Mouse (Mus musculus) limb, embryonic 15.5 days (tissue): ENCODE measurements around the gene Sptbn1. TPM values are rescaled to one million over a fixed set of nuclear protein-coding genes. Genes with fewer than 3 reads are reported as not detected.
A peak's percentile ranks its signal among the peaks of the same experiment; 100 is the strongest.

Experiments
- ATAC-seq: fragments of 200-750 bp; cut with Nextera tagmentation; 2 replicates; pipeline ENCODE4 v1.8.0; 2017; ENCODE audit warnings: low read depth, moderate TSS enrichment; ENCODE audit not compliant: insufficient number of reproducible peaks, low FRiP score, low TSS enrichment
- H3K27ac ChIP-seq: fragments of 300-500 bp; sonication (generic); 2 replicates; pipeline ENCODE4 v1.5.1; 2015; ENCODE audit warnings: moderate library complexity, mild to moderate bottlenecking, inconsistent platforms
- H3K27me3 ChIP-seq: fragments of 300-500 bp; sonication (generic); 2 replicates; pipeline ENCODE4 v1.6.1; 2015; ENCODE audit warnings: inconsistent platforms
- H3K36me3 ChIP-seq: fragments of 300-500 bp; sonication (generic); 2 replicates; pipeline ENCODE4 v1.6.1; 2015; ENCODE audit warnings: inconsistent platforms
- H3K4me1 ChIP-seq: fragments of 300-500 bp; sonication (generic); 2 replicates; pipeline ENCODE4 v1.6.1; 2015; ENCODE audit warnings: inconsistent platforms
- H3K4me2 ChIP-seq: fragments of 300-500 bp; sonication (generic); 2 replicates; pipeline ENCODE4 v1.6.1; 2015; ENCODE audit warnings: mild to moderate bottlenecking, inconsistent platforms
- H3K4me3 ChIP-seq: fragments of 300-500 bp; sonication (generic); 2 replicates; pipeline ENCODE4 v1.5.1; 2015; ENCODE audit warnings: mild to moderate bottlenecking, inconsistent platforms
- H3K9ac ChIP-seq: fragments of 300-500 bp; sonication (generic); 2 replicates; pipeline ENCODE4 v1.6.1; 2015; ENCODE audit warnings: inconsistent platforms
- H3K9me3 ChIP-seq: fragments of 300-500 bp; sonication (generic); 2 replicates; pipeline ENCODE4 v1.6.1; 2016; ENCODE audit warnings: inconsistent platforms
- WGBS: fragments of 180-500 bp; shearing (Covaris S2); methylation state at CpG from one replicate; pipeline ENCODE4 v1.1.7; 2015; 5-methylcytosine and 5-hydroxymethylcytosine counted together
- polyA plus RNA-seq: library from polyadenylated mRNA; unstranded; fragments of >200 nt; fragmentation: Nextera tagmentation; extraction: Ambion mirVana; gene quantifications from 2 replicates; pipeline ENCODE4 v1.2.1, GENCODE M21; 2015

Sptbn1 gene
- polyA plus RNA-seq, 1 experiment from 2014 or later, result 110 TPM

GRCm38 (mm10) chr11:30204398-30204797 is 63.6 kb downstream of the Sptbn1 start:
- no peak overlapping the region for H3K27ac ChIP-seq
- peaks cover 6% of the 10 kb centered on the region for H3K4me1 ChIP-seq
- H3K36me3 ChIP-seq, result peaks cover 20% of the 10 kb centered on the region
- no peak overlapping the region for H3K9ac ChIP-seq
- H3K9me3 ChIP-seq, result no peaks in the 10 kb centered on the region
- no peaks in the 10 kb centered on the region for H3K27me3 ChIP-seq
- no peak for ATAC-seq
- H3K4me3 ChIP-seq, result no peak overlapping the region
- no peak overlapping the region for H3K4me2 ChIP-seq

- Histone ChIP-seq H3K4me1 (peaks cover 26% of the 10 kb centered on the region), H3K9ac (no peak overlapping the region)
- no peak for ATAC-seq
Observed at GRCm38 (mm10) chr11:30200391-30200790, 67.6 kb downstream of the Sptbn1 start.

DNA sequence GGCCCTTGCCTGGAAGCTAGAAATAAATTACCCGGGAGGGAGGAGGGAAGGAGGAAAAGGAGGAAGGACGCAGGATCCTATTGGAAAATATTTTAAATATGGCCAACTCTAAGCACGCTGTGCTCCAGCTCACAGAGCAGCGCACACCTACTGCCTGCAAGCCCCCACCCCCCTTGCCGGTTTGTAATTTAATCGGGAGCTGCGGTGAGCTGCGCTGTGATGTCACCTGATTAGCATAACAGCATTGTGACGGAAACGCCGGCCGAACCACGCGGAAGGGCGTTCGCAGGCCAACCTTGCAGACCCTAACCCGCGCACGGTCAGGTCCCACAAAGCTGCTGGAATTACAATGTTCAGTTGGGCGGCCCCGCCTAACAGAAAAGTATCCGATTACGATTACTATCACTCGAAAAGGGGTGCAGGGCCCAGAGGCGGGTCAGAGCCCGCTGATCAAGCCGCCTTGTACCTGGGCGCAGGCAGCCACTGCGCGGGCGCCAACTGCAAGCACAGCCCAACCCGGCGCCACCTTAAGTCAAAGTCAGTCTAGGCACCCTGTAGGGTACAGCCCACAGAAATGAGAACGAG is 69.8 kb downstream of the Sptbn1 start:
- peaks cover 17% of the 10 kb centered on the region for H3K36me3 ChIP-seq
- no peaks in the 10 kb centered on the region for H3K9me3 ChIP-seq
- peak overlapping the region; percentile 51 for H3K4me3 ChIP-seq
- peak overlapping the region; percentile 34 for H3K9ac ChIP-seq
- peak overlapping the region; percentile 72 for H3K4me2 ChIP-seq
- no peaks in the 10 kb centered on the region for H3K27me3 ChIP-seq
- WGBS, result under 1% methylated on average over 34 of the region's 34 CpGs
- peak; percentile 84 for ATAC-seq
- H3K4me1 ChIP-seq, result peaks cover 26% of the 10 kb centered on the region
- H3K27ac ChIP-seq, result peak overlapping the region; percentile 85

More at GRCm38 (mm10) chr11:30200391-30200790, 67.6 kb downstream of the Sptbn1 start:
- Histone ChIP-seq H3K27me3 (no peaks in the 10 kb centered on the region), H3K27ac (no peak overlapping the region), H3K4me2 (no peak overlapping the region), H3K9me3 (no peaks in the 10 kb centered on the region), H3K36me3 (peaks cover 17% of the 10 kb centered on the region), H3K4me3 (no peak overlapping the region)

DNA sequence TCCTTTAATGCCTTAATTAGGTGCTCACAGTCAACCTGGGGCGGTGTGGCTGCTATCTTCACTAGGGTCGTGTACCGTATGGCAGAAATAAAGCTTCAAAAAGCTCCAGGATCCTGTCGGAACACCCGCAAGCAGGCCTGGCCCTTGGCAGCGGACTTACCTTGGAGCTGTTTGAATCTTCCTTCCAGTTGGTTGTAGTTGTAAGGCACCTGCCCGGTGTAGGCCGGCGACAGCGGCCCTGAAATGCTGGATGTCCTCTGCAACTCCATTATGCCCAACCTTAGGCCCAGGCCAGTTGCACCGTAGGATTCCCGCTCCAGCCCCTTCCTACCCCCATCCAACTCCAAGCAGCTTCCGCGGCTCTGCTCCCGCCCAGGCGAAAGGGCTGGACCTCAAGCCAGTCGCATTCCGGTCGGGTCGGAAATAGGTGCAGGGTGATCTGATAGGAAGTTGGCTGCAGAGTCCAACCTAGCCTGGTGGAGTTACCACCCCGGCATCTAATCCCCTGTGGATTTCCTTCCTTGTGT is 70.3 kb downstream of the Sptbn1 start:
- H3K4me1 ChIP-seq, result peaks cover 26% of the 10 kb centered on the region
- peak overlapping the region; percentile 72 for H3K4me2 ChIP-seq
- peaks cover 14% of the 10 kb centered on the region for H3K36me3 ChIP-seq
- H3K27me3 ChIP-seq, result no peaks in the 10 kb centered on the region
- no peaks in the 10 kb centered on the region for H3K9me3 ChIP-seq
- H3K27ac ChIP-seq, result peak overlapping the region; percentile 85
- 0 out of 2 replicates have a peak, but pooled peaks have one; percentile 53 for ATAC-seq
- H3K4me3 ChIP-seq, result peak overlapping the region; percentile 51
- peak overlapping the region; percentile 34 for H3K9ac ChIP-seq
- 6% methylated on average over 21 of the region's 21 CpGs for WGBS

DNA sequence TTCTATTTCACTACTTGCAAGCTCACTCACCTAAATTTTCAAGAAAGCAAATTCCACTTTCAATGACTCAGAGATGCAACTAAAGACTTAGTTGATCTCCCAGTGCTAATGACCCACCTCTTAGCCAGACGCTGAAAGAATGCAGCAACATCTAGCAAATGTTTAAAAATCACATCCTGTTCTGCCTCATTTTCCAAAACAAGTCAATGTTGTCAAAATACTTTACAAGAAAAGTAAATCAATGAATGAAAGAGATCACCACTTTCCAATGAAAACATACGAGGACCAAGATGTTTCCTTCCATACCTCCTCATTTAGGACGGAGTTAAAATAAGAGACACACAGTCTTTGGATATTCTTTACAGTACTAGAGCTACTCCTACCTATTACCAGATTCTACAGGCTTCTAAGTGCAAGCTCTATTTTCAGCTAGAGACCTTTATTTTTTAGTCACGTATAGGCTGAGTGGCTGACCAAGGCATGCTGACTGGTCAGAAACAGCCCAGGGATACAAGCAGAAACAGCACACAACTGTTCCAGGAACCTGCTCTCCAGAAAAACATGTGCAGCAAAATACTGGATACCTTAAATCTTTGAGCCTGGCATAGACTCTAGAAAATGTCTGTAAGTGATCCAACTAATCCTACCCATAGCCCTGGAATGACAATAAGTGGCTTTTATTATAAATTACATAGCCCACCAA is 71.5 kb downstream of the Sptbn1 start:
- peak overlapping the region; percentile 51 for H3K4me3 ChIP-seq

GRCm38 (mm10) chr11:30195756-30196155 is 72.2 kb downstream of the Sptbn1 start:
- H3K27me3 ChIP-seq, result no peaks in the 10 kb centered on the region
- WGBS, result 70% methylated on average over 3 of the region's 3 CpGs
- no peak overlapping the region for H3K4me2 ChIP-seq
- no peak overlapping the region for H3K4me3 ChIP-seq
- H3K27ac ChIP-seq, result no peak overlapping the region
- no peak overlapping the region for H3K9ac ChIP-seq
- H3K9me3 ChIP-seq, result no peaks in the 10 kb centered on the region
- ATAC-seq, result no peak
- no peaks in the 10 kb centered on the region for H3K36me3 ChIP-seq
- peaks cover 26% of the 10 kb centered on the region for H3K4me1 ChIP-seq

More for the DNA sequence above, 71.5 kb downstream of the Sptbn1 start:
- Histone ChIP-seq H3K27ac (no peak overlapping the region), H3K9ac (no peak overlapping the region), H3K4me1 (peaks cover 26% of the 10 kb centered on the region), H3K4me2 (0 out of 2 replicates have a peak overlapping the region, but pooled peaks have one; percentile 72), H3K36me3 (peaks cover 3% of the 10 kb centered on the region; the same call in 1 of the 2 replicates), H3K9me3 (no peaks in the 10 kb centered on the region), H3K27me3 (no peaks in the 10 kb centered on the region)
- ATAC-seq, result no peak
- WGBS, result 52% methylated on average over 4 of the region's 4 CpGs

DNA sequence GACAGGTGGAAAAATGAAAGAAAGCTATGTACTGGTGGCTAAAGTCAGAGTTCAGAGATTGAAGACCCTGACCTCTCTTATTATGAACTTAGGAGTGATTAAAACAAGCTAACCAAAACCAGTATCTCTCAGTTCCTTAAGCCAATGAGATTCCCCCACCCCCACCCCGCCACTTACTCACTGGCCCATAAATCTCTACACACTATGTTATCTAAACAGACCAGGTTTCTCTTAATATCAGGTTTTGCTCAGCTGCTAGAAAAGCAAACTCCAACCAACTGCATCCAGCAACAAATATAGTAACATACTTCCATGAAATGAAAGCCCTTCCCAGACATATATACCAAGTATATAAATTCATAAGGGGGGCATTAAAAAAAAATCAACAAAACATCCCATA is 73.2 kb downstream of the Sptbn1 start:
- no peaks in the 10 kb centered on the region for H3K27me3 ChIP-seq
- peaks cover 29% of the 10 kb centered on the region for H3K4me1 ChIP-seq
- no peak overlapping the region for H3K4me2 ChIP-seq
- H3K27ac ChIP-seq, result no peak overlapping the region
- no peak overlapping the region for H3K9ac ChIP-seq
- H3K4me3 ChIP-seq, result no peak overlapping the region
- H3K36me3 ChIP-seq, result no peaks in the 10 kb centered on the region
- H3K9me3 ChIP-seq, result no peaks in the 10 kb centered on the region
- 71% methylated on average over 1 of the region's 1 CpGs for WGBS
- no peak for ATAC-seq

GRCm38 (mm10) chr11:30190959-30191358 is 77.0 kb downstream of the Sptbn1 start:
- Histone ChIP-seq H3K27me3 (no peaks in the 10 kb centered on the region), H3K9me3 (no peaks in the 10 kb centered on the region), H3K27ac (no peak overlapping the region), H3K4me1 (peaks cover 10% of the 10 kb centered on the region; the same call in 1 of the 2 replicates), H3K9ac (no peak overlapping the region), H3K4me3 (no peak overlapping the region), H3K36me3 (no peaks in the 10 kb centered on the region), H3K4me2 (no peak overlapping the region)
- 92% methylated on average over 4 of the region's 4 CpGs for WGBS
- ATAC-seq, result no peak

GRCm38 (mm10) chr11:30190119-30190518 is 77.9 kb downstream of the Sptbn1 start:
- WGBS, result 75% methylated on average over 3 of the region's 3 CpGs
- no peaks in the 10 kb centered on the region for H3K9me3 ChIP-seq
- no peaks in the 10 kb centered on the region for H3K36me3 ChIP-seq
- peaks cover 10% of the 10 kb centered on the region; the same call in 1 of the 2 replicates for H3K4me1 ChIP-seq
- ATAC-seq, result no peak
- H3K27me3 ChIP-seq, result no peaks in the 10 kb centered on the region
- no peak overlapping the region for H3K4me2 ChIP-seq
- H3K9ac ChIP-seq, result no peak overlapping the region
- H3K4me3 ChIP-seq, result no peak overlapping the region
- H3K27ac ChIP-seq, result no peak overlapping the region

GRCm38 (mm10) chr11:30186902-30187470 is 81.0 kb downstream of the Sptbn1 start:
- ATAC-seq, result peak; percentile 35; the same call in 1 of the 2 replicates

DNA sequence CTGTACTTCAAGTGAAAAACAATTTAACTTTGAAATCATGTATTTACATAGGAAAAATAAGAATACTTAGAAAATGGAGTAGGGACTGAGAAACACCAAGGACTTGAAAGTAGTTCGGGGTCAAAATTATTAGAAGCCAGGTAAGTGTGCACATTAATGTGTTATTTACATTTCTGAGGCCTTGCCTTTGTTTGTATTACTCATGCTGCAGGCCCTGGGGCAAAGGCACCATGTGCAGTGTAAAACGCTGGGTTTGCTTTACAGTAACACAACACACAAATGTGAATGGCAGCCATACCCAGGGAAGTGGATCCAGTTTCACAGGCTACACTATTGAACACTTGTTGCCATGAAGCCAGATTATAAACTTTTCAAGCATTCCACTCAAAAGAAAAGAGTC is 83.4 kb downstream of the Sptbn1 start:
- no peaks in the 10 kb centered on the region for H3K27me3 ChIP-seq
- no peak overlapping the region for H3K4me3 ChIP-seq
- WGBS, result 45% methylated on average over 2 of the region's 2 CpGs
- no peaks in the 10 kb centered on the region for H3K9me3 ChIP-seq
- peaks cover 7% of the 10 kb centered on the region; the same call in 1 of the 2 replicates for H3K4me1 ChIP-seq
- H3K27ac ChIP-seq, result no peak overlapping the region
- ATAC-seq, result no peak
- no peaks in the 10 kb centered on the region for H3K36me3 ChIP-seq
- H3K9ac ChIP-seq, result no peak overlapping the region
- H3K4me2 ChIP-seq, result no peak overlapping the region

More at GRCm38 (mm10) chr11:30186902-30187470, 81.0 kb downstream of the Sptbn1 start:
- Histone ChIP-seq H3K9ac (no peak overlapping the region), H3K9me3 (no peaks in the 10 kb centered on the region), H3K27me3 (no peaks in the 10 kb centered on the region), H3K4me3 (no peak overlapping the region), H3K36me3 (no peaks in the 10 kb centered on the region), H3K4me2 (no peak overlapping the region), H3K27ac (no peak overlapping the region), H3K4me1 (peaks cover 10% of the 10 kb centered on the region; the same call in 1 of the 2 replicates)
- WGBS, result 70% methylated on average over 4 of the region's 4 CpGs
